Mouse (Mus musculus) right cerebral cortex, postnatal 25 days (tissue): ENCODE data around the gene Tcerg1l.

Source experiments
- DNase-seq: peaks from one replicate; pipeline ENCODE4 v3.0.0; 2022

Tcerg1l gene

GRCm38 (mm10) chr7:138397485-138398181 lies at the start of gene Tcerg1l:
Tcerg1l (minus strand) TSS chr7:138397730.
- DNase-seq: peak; percentile 29

- DNase-seq: no peak
Measured at GRCm38 (mm10) chr7:138442096-138442495, 44.6 kb upstream of the Tcerg1l start.

- no peak for DNase-seq
Measured at GRCm38 (mm10) chr7:138432541-138432940, 35.0 kb upstream of the Tcerg1l start.

GRCm38 (mm10) chr7:138431456-138431855 lies 33.9 kb upstream of the Tcerg1l start:
- no peak for DNase-seq

GRCm38 (mm10) chr7:138429916-138430315 lies 32.4 kb upstream of the Tcerg1l start:
- DNase-seq: no peak

GRCm38 (mm10) chr7:138428826-138429225 lies 31.3 kb upstream of the Tcerg1l start:
- DNase-seq: peak; percentile 51

GRCm38 (mm10) chr7:138427441-138427840 lies 29.9 kb upstream of the Tcerg1l start:
- DNase-seq: no peak

GRCm38 (mm10) chr7:138413496-138413895 lies 16.0 kb upstream of the Tcerg1l start:
- peak; percentile 53 for DNase-seq

- no peak for DNase-seq
Measured at GRCm38 (mm10) chr7:138401641-138402040, 4.1 kb upstream of the Tcerg1l start.

- DNase-seq: no peak
Measured at GRCm38 (mm10) chr7:138400506-138401272, 3.2 kb upstream of the Tcerg1l start.

GRCm38 (mm10) chr7:138398182-138398793 lies 758 bp upstream of the Tcerg1l start:
- DNase-seq: peak; percentile 69

- peak; percentile 26 for DNase-seq
Measured at GRCm38 (mm10) chr7:138396863-138397484, 556 bp downstream of the Tcerg1l start.

GRCm38 (mm10) chr7:138396109-138396862 lies 1.2 kb downstream of the Tcerg1l start:
- peak; percentile 10 for DNase-seq

- no peak for DNase-seq
Measured at GRCm38 (mm10) chr7:138389941-138390340, 7.6 kb downstream of the Tcerg1l start.

- no peak for DNase-seq
Measured at GRCm38 (mm10) chr7:138389071-138389470, 8.5 kb downstream of the Tcerg1l start.

GRCm38 (mm10) chr7:138379221-138379620 lies 18.3 kb downstream of the Tcerg1l start:
- no peak for DNase-seq

- DNase-seq: no peak
Measured at GRCm38 (mm10) chr7:138378546-138378945, 19.0 kb downstream of the Tcerg1l start.

- no peak for DNase-seq
Measured at GRCm38 (mm10) chr7:138375573-138375972, 22.0 kb downstream of the Tcerg1l start.

- DNase-seq: no peak
Measured at GRCm38 (mm10) chr7:138374376-138374775, 23.2 kb downstream of the Tcerg1l start.

GRCm38 (mm10) chr7:138373530-138373929 lies 24.0 kb downstream of the Tcerg1l start:
- DNase-seq: no peak

GRCm38 (mm10) chr7:138367570-138367969 lies 30.0 kb downstream of the Tcerg1l start:
- DNase-seq: no peak

GRCm38 (mm10) chr7:138365519-138365918 lies 32.0 kb downstream of the Tcerg1l start:
- DNase-seq: no peak

GRCm38 (mm10) chr7:138357475-138357874 lies 40.1 kb downstream of the Tcerg1l start:
- no peak for DNase-seq
